Mouse (Mus musculus) embryonic fibroblast, embryonic 13.5 days (primary cell): Measurements from ENCODE around the gene Mef2c. TPM values are rescaled to one million over a fixed set of nuclear protein-coding genes. Genes with fewer than 3 reads are reported as not detected.

ENCODE experiments used
- H3K27ac ChIP-seq: 2 replicates; pipeline ENCODE4 v1.5.1; 2012; ENCODE audit warnings: low read length, control low read depth, inconsistent platforms; ENCODE audit not compliant: insufficient read depth
- H3K4me1 ChIP-seq: 2 replicates; pipeline ENCODE4 v1.6.1; 2011; ENCODE audit warnings: low read length; ENCODE audit not compliant: control insufficient read depth, insufficient read depth
- H3K4me3 ChIP-seq: 2 replicates; pipeline ENCODE4 v1.5.1; 2011; ENCODE audit warnings: mild to moderate bottlenecking, control low read depth, low read length; ENCODE audit not compliant: insufficient read depth
- CTCF ChIP-seq: IDR thresholded peaks from 2 replicates; pipeline ENCODE4 v1.5.1; 2011; ENCODE audit warnings: mild to moderate bottlenecking, control low read depth, low read length, moderate library complexity, borderline replicate concordance; ENCODE audit not compliant: insufficient read depth
- POLR2A ChIP-seq: IDR thresholded peaks from 2 replicates; pipeline ENCODE4 v1.6.1; 2011; ENCODE audit warnings: low read depth, mild to moderate bottlenecking, control low read depth, low read length, moderate library complexity
- polyA plus RNA-seq: library from polyadenylated mRNA; stranded (reverse); fragments of >200 nt; gene quantifications from 2 replicates; pipeline ENCODE4 v1.2.4, GENCODE M21; 2011; ENCODE audit warnings: low read depth; ENCODE audit not compliant: missing spikeins, insufficient read length

The Mef2c gene
- polyA plus RNA-seq, 1 experiment, result 25.2 TPM

DNA sequence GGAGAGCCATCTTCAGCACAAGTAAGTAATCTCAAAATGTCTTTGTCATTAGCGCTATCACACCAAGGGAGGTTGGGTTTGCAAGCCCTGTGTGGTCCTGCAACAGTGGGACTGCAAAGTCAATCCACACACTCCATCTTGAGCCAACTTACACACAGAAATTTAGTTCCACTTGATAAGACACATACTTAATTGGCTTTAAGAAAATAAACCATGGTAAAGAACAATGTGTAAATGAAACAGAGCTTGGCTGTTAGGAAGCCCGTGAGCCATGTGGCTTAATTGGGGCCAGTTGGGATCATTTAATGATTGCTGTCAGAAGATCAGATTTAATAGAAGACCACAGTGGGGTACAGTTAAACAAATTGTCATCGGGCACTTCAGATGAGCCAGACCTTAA is 63.8 kb downstream of the Mef2c start:
- no peak for TF ChIP-seq CTCF
- TF ChIP-seq POLR2A, result no peak
- H3K27ac ChIP-seq, result no peak overlapping the region

DNA sequence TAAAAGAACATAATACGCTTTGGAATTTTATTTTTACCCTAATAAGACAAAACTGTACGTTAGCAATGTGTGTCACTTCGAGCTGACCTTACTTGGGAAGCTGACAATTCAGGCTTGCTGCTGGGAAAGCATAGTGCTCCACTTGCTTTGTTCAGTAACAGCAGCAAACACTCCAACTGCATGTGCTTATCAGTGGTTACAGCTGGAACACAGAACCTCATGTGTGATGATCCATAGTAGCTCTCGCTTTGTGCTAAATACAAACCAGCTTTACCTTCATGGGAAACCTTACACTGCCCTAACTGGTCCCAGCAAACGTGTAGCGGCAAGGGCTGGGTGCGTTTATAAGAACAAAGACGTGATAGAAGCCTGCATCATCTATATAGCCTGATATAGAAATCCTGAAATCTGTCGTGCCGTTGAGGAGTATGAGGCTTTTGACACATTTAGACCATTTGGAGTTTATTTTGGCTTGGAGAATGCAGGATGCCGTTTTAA is 65.0 kb downstream of the Mef2c start:
- H3K27ac ChIP-seq, result no peak overlapping the region
- TF ChIP-seq CTCF (no peak), POLR2A (no peak)
- H3K4me1 ChIP-seq, result peaks cover 3% of the 10 kb centered on the region; the same call in 1 of the 2 replicates
- H3K4me3 ChIP-seq, result no peak overlapping the region

More for the DNA sequence above, 63.8 kb downstream of the Mef2c start:
- Histone ChIP-seq H3K4me3 (no peak overlapping the region), H3K4me1 (peaks cover 3% of the 10 kb centered on the region; the same call in 1 of the 2 replicates)

DNA sequence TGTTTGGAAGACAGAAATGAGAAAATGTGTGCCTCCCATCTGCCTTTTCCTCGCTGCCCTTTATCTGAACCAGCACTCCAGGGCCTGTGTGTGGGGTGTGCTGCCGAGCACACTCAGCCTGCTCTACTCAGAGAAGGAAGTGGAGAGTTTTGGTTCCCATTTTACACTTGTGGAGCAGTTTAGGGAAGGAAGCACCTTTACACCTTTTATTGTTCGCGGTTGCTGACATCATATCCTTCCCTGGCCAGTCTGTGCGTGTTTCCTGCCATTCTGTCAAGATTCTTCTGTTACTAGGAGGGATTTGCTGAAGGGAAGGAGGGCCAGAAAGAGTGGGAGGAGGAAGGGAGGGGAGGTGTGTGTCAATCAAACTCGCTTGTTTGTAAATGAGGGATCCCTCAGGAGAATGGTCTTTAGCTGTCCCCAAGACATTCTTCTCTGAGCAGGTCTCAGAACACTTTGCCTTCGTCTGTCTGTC is 68.2 kb downstream of the Mef2c start:
- H3K4me3 ChIP-seq, result no peak overlapping the region
- no peak overlapping the region for H3K27ac ChIP-seq
- H3K4me1 ChIP-seq, result no peaks in the 10 kb centered on the region; the same call in 1 of the 2 replicates
- TF ChIP-seq POLR2A (no peak), CTCF (no peak)

GRCm38 (mm10) chr13:83572469-83572868 is 68.6 kb downstream of the Mef2c start:
- Histone ChIP-seq H3K27ac (no peak overlapping the region), H3K4me3 (no peak overlapping the region), H3K4me1 (no peaks in the 10 kb centered on the region; the same call in 1 of the 2 replicates)
- TF ChIP-seq CTCF (no peak), POLR2A (no peak)

GRCm38 (mm10) chr13:83573327-83573726 is 69.5 kb downstream of the Mef2c start:
- no peak overlapping the region for H3K4me3 ChIP-seq
- TF ChIP-seq CTCF (no peak), POLR2A (no peak)
- H3K4me1 ChIP-seq, result no peaks in the 10 kb centered on the region; the same call in 1 of the 2 replicates
- no peak overlapping the region for H3K27ac ChIP-seq

DNA sequence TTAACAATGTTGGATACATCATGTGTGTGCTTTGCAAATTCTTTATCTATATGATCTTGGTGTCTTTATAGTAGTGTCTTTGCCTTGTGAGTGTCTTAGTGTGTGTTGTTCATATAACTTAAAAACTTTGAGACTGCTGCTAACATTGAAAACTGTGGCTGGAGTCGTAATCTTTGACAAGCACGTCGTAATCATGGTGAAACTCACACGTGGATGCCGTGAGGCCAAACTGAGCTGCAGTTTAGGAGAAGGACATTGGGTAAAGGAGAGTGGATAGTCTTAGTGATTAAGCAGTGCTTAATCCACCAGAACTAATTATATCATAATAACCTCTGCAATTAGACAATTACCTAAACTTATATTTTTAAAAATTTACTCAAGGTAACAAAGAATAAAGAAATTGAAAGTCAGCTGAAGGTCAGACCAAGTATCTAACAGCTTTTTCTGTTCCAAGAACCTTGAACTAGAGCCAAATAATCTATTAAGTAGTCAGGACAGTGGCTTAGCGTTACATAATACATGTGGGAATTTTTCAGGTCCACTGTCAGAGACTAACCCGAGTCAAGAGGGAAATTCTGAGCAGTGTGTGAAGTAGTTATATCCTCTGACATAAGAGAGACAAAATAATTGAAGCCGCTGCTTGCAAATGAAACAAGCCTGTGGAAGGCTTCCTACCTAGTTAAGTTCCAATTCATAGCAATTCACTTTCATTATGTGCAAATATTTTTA is 70.2 kb downstream of the Mef2c start:
- TF ChIP-seq POLR2A, result no peak
- no peak for TF ChIP-seq CTCF
- Histone ChIP-seq H3K4me1 (no peaks in the 10 kb centered on the region; the same call in 1 of the 2 replicates), H3K27ac (no peak overlapping the region), H3K4me3 (no peak overlapping the region)

DNA sequence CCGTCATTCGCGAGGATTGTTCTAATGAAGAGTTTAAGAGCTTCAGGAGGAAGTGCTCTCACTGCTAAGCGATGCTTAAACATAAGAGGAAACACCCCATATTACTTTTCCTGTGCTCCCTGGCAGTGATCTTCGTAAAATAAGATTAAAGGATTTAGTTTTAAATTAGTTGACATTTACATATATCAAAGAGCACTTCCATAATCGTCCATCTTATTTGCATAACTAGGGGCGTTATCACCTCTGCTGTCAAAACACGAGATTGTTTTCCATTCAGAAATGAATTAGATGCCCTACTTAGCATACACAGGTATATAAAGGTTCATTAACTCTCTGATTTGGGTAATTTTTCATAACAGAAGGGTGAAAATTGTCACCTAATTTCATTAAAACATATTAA is 71.0 kb downstream of the Mef2c start:
- no peak overlapping the region for H3K4me3 ChIP-seq
- no peak overlapping the region for H3K27ac ChIP-seq
- TF ChIP-seq CTCF, result no peak
- TF ChIP-seq POLR2A, result no peak
- no peaks in the 10 kb centered on the region; the same call in 1 of the 2 replicates for H3K4me1 ChIP-seq

- TF ChIP-seq POLR2A, result no peak
- no peak for TF ChIP-seq CTCF
- H3K27ac ChIP-seq, result no peak overlapping the region
These were observed 75.6 kb downstream of the Mef2c start for GRCm38 (mm10) chr13:83579410-83579809.

DNA sequence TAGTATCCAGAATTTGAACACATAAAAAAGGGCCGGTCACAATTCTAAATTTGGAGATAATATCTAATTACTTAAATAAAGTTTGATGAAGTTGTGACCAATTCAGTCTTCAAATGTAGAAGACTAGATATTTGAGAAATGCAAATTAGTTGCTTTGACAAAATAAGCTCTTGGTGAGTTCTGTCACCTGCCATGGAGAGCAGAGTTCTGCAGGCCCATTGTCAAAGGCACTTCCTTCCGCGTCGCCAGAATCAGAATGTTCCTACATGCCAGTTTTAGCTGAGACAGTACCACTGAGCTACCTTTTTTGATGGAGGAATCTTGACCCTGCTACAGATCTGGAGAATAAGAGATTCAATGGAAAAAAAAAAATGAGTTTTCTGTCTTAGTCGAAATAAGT is 77.0 kb downstream of the Mef2c start:
- Histone ChIP-seq H3K4me1 (no peaks in the 10 kb centered on the region), H3K27ac (no peak overlapping the region), H3K4me3 (no peak overlapping the region)
- TF ChIP-seq POLR2A (no peak), CTCF (no peak)

More at GRCm38 (mm10) chr13:83579410-83579809, 75.6 kb downstream of the Mef2c start:
- Histone ChIP-seq H3K4me3 (no peak overlapping the region), H3K4me1 (no peaks in the 10 kb centered on the region)

- Histone ChIP-seq H3K4me3 (no peak overlapping the region), H3K27ac (no peak overlapping the region), H3K4me1 (no peaks in the 10 kb centered on the region)
- TF ChIP-seq POLR2A, result no peak
- TF ChIP-seq CTCF, result no peak
These were observed 78.7 kb downstream of the Mef2c start for GRCm38 (mm10) chr13:83582564-83582963.
